Mouse (Mus musculus) liver, postnatal 0 days (tissue): ENCODE data around the gene Pfdn4.

ENCODE experiments used
- CTCF ChIP-seq: sonication (generic); IDR thresholded peaks from 2 replicates; pipeline ENCODE4 v1.5.1; 2016; ENCODE audit warnings: antibody characterized with exemption, low read depth
- EP300 ChIP-seq: IDR thresholded peaks from 2 replicates; pipeline ENCODE4 v1.6.1; 2016; ENCODE audit warnings: antibody characterized with exemption, low read depth, mild to moderate bottlenecking

DNA sequence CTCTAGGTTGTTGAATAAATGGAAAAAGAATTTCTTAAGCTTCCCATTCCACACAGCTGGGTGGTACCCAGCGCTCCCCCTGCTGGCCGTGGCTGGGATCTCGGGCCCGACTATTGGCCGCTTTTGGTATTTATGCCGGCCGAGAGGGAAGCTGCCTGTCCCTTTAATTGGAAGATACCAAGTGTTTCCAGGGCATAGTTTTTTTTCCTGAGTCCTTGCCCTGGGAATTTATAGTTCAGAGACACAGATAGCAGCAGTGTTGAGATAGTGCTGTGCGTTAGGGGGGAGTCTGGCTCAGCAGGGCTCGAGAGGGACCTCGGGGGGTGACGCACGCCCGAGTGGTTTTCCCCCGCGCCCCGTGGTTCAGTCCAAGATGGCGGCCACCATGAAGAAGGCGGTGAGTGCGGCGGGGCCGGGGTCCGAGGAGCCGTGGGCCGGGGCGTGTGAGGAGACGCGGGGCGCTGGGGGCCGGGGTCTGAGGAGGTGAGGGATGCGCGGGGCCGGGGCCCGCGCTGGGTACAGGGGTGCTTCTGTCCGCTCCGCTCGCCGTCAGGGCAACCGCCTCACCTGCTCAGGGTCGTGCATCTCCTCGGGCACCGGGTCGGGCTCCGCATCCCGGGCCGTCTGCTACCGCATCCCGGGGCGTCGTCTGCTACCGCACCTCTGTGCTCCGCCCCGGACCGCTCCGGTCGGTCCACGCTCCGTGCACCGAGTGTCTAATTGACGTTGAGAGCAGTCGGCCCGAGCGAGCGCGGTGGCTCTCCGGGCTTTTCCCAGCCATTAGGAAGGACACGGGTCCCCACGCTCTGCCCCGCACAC, 15.1 kb downstream of the Pfdn4 start:
- peak; percentile 85 for TF ChIP-seq EP300
- peak; percentile 98 for TF ChIP-seq CTCF
